Mouse (Mus musculus) hematopoietic multipotent progenitor cell, adult 10-12 weeks (in vitro differentiated cells): ENCODE results near the gene Gm6034. TPM values are rescaled to one million over a fixed set of nuclear protein-coding genes. Genes with fewer than 3 reads are reported as not detected.

Source experiments
- polyA plus RNA-seq: library from polyadenylated mRNA; stranded (reverse); fragments of >175 nt; gene quantifications from 2 replicates; pipeline ENCODE4 v1.2.3, GENCODE M21; 2012; ENCODE audit warnings: low replicate concordance

Gene Gm6034
- polyA plus RNA-seq, result 0.27 and 0.30 TPM in 2 replicates

GRCm38 (mm10) chr17:36042610-36043169, at the start of gene Gm6034, which contains the start of gene H2-T22:
TSS of gene Gm6034 (plus strand) at chr17:36042961.
TSS of gene H2-T22 (minus strand) at chr17:36042747.

GRCm38 (mm10) chr17:36020191-36021073, 22.3 kb upstream of the Gm6034 start, which contains the start of gene H2-T24:
TSS of gene H2-T24 (minus strand) at chr17:36020560.

GRCm38 (mm10) chr17:36032351-36032875, 10.3 kb upstream of the Gm6034 start, which contains the start of gene H2-T23:
TSS of gene H2-T23 (minus strand) at chr17:36032855.

GRCm38 (mm10) chr17:36058362-36058761, 15.6 kb downstream of the Gm6034 start, which contains the start of gene Gm11127:
TSS of gene Gm11127 (minus strand) at chr17:36058371.

Other genes starting within 250 kb of the Gm6034 start
- gene Ier3, start 221.3 kb upstream of the Gm6034 start, polyA plus RNA-seq, result 8.4 and 14.3 TPM in 2 replicates
- 36.3 and 38.3 TPM in 2 replicates for gene Flot1, start 219.7 kb upstream of the Gm6034 start, polyA plus RNA-seq
- 31.4 and 191 TPM in 2 replicates for gene Tubb5, start 204.7 kb upstream of the Gm6034 start, polyA plus RNA-seq
- gene Mdc1, start 201.4 kb upstream of the Gm6034 start, polyA plus RNA-seq, result 12.5 and 21.7 TPM in 2 replicates
- 23.3 and 52.1 TPM in 2 replicates for gene Nrm, start 181.6 kb upstream of the Gm6034 start, polyA plus RNA-seq
- gene Ppp1r18, start 177.4 kb upstream of the Gm6034 start, polyA plus RNA-seq, result 342 and 589 TPM in 2 replicates
- 46.8 and 73.3 TPM in 2 replicates for gene Dhx16, start 163.1 kb upstream of the Gm6034 start, polyA plus RNA-seq
- 119 and 299 TPM in 2 replicates for gene 2310061I04Rik, start 145.5 kb upstream of the Gm6034 start, polyA plus RNA-seq
- gene Atat1, start 132.9 kb upstream of the Gm6034 start, polyA plus RNA-seq, result 39.1 and 85.8 TPM in 2 replicates
- 4.0 and 5.1 TPM in 2 replicates for gene Mrps18b, start 126.6 kb upstream of the Gm6034 start, polyA plus RNA-seq
- gene Ppp1r10, start 126.5 kb upstream of the Gm6034 start, polyA plus RNA-seq, result 36.3 and 53.1 TPM in 2 replicates
- 54.6 and 83.7 TPM in 2 replicates for gene Abcf1, start 73.2 kb upstream of the Gm6034 start, polyA plus RNA-seq
- 75.2 and 143 TPM in 2 replicates for gene Gnl1, start 63.1 kb upstream of the Gm6034 start, polyA plus RNA-seq
- gene Prr3, start 62.7 kb upstream of the Gm6034 start, polyA plus RNA-seq, result 21.6 and 33.3 TPM in 2 replicates
- 12.6 and 22.5 TPM in 2 replicates for gene H2-T24, start 22.4 kb upstream of the Gm6034 start, polyA plus RNA-seq
- 321 and 328 TPM in 2 replicates for gene H2-T23, start 10.1 kb upstream of the Gm6034 start, polyA plus RNA-seq
- 38.3 and 49.1 TPM in 2 replicates for gene H2-T22, start 214 bp upstream of the Gm6034 start, polyA plus RNA-seq
- 151 and 155 TPM in 2 replicates for gene Gm11127, start 15.4 kb downstream of the Gm6034 start, polyA plus RNA-seq
- 0.27 and 0.35 TPM in 2 replicates for gene Gm19684, start 78.7 kb downstream of the Gm6034 start, polyA plus RNA-seq
- gene Gm7030, start 86.5 kb downstream of the Gm6034 start, polyA plus RNA-seq, result 0.76 and 2.1 TPM in 2 replicates
- 0.31 and 0.48 TPM in 2 replicates for gene Gm8909, start 125.6 kb downstream of the Gm6034 start, polyA plus RNA-seq
- 0.16 and 0.17 TPM in 2 replicates for gene H2-T3, start 147.3 kb downstream of the Gm6034 start, polyA plus RNA-seq
- 88.4 and 98.5 TPM in 2 replicates for gene Rpp21, start 215.1 kb downstream of the Gm6034 start, polyA plus RNA-seq
- gene Trim39, start 229.3 kb downstream of the Gm6034 start, polyA plus RNA-seq, result 15.6 and 19.3 TPM in 2 replicates
- gene H2-M10.2, start 243.5 kb downstream of the Gm6034 start, polyA plus RNA-seq, result not detected in 2 replicates